Mouse (Mus musculus) small intestine, adult 2 months (tissue): ENCODE measurements around the gene Ptprj.

Source experiments
- CTCF ChIP-seq: fragments of 200-500 bp; IDR thresholded peaks from 2 replicates; pipeline ENCODE4 v1.5.1; 2012; ENCODE audit warnings: low read depth, mild to moderate bottlenecking, control low read depth, inconsistent platforms, low read length, moderate library complexity, mixed read lengths; ENCODE audit not compliant: insufficient replicate concordance, insufficient read length; ENCODE audit errors: extremely low read depth
- POLR2A ChIP-seq: fragments of 200-500 bp; IDR thresholded peaks from 2 replicates; pipeline ENCODE4 v1.6.1; 2012; ENCODE audit warnings: low read depth, mild to moderate bottlenecking, control low read depth, inconsistent platforms, low read length, moderate library complexity

- TF ChIP-seq CTCF (no peak), POLR2A (no peak)
Measured at GRCm38 (mm10) chr2:90564552-90564951, 15.9 kb downstream of the Ptprj start.
